Mouse (Mus musculus): Measurements from ENCODE around the gene Slc25a16.

DNA sequence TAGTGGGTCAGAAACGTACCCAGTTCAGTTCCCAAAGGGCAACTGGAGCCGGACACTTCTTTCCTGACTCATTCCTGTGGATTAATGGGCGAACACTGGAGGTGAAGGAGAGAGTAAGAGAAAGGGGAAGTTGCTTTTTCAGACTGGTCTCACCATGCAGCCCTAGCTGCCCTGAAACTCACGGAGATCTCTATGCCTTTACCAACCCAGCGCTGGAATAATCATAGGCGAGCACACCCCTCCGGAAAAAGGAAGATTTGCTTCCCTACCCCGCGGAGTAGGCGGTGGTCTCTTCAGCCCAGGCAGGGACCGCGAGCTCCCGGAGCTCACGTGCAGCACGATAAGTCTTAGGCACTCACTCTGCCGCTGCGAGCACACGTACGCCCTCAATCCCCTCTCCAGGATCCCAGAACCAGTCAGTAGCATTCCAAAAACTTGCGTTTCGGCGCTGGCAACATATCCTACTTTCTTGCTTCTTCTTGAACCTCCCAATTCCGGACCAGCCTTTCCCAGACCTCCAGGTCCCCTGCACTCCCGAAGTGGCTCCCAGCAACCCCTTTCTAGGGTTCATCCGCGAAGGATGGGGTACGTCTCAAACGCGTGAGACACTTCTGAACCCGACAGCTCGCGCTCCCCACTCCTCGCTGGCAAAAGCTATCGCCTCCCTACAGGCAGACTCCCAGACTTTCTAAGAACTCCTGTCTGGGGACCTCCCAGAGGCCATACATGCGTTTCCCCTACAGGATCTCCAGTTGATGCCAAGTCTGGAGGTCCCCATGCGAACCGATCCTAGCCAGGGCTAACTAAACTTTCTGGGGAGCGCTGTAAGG lies 34.2 kb upstream of the Slc25a16 start:
- TF ChIP-seq CTCF (IDR thresholded peaks at IDR 0.05; ENCODE audit: borderline replicate concordance, control insufficient read depth, extremely low read depth, insufficient read depth, low read length, poor library complexity) (no peak), POLR2A (IDR thresholded peaks at IDR 0.05; ENCODE audit: control insufficient read depth, extremely low read depth, insufficient read depth, low read length, poor library complexity) (peak; percentile 25; the same call in 1 of the 2 replicates)

Data from thymus, adult 2 months (tissue).